In the genomic region with DNA sequence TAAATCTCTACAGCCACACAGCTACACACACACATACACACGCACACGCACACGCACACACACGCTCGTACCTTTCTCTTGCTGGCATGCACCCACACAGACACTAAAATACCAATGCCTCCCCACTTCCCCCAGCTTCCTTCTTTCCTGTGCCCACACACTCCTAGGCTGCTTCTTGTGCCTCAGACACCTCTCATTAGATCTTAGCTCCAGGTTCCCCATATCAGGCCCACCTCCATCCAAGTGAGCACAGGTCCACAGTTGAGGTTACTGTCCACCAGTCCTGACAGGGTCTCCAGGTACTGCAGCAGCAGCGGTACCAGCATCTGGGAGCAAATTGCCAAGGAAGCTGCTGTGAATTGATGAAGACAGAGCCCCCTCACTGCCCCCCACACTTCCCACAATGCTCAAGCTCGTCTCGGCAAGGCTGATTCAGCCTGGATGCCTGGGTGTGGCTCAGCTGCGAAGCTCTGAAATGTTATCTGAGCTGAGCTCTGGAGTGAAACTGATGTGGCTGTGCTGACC, we compare ENCODE assay signal across 13 mouse cellular contexts. TPM values are rescaled to one million over a fixed set of nuclear protein-coding genes. Genes with fewer than 3 reads are reported as not detected.
A peak's percentile ranks its signal among the peaks of the same experiment; 100 is the strongest.
DNase-seq lines count a peak whose midpoint lies in the region; ATAC-seq and TF ChIP-seq lines count a peak whose summit lies in the region.
"Had no signal": no experiment of that assay in that cellular context is flagged by ENCODE, and none has a peak within 500 bp of the region (broad histone marks: within the 10 kb centered on the region; RNA-seq: fewer than 3 reads in every experiment).

No protein-coding gene starts in this region.

- H3K9me3 ChIP-seq in hindbrain, embryonic 11.5 days (ENCODE audit: control insufficient read depth, low read length), result no peaks in the 10 kb centered on the region
- H3K9me3 ChIP-seq in hindbrain, embryonic 10.5 days, result no peaks in the 10 kb centered on the region
- H3K9me3 ChIP-seq: liver, embryonic 12.5 days; megakaryocyte, embryonic 14.5 days had no signal

- peaks cover 25% of the 10 kb centered on the region for H3K36me3 ChIP-seq in hindbrain, embryonic 11.5 days (ENCODE audit: control insufficient read depth, insufficient read depth, low read length)
- peaks cover 67% of the 10 kb centered on the region for H3K36me3 ChIP-seq in hindbrain, embryonic 10.5 days

- H3K4me2 ChIP-seq in hindbrain, embryonic 11.5 days (replicated peaks; ENCODE audit: low read depth, low read length), result peak overlapping the region; percentile 14; the same call in 1 of the 2 replicates
- H3K4me2 ChIP-seq: liver, embryonic 12.5 days had no signal

- peaks cover 18% of the 10 kb centered on the region for H3K4me1 ChIP-seq in hindbrain, embryonic 11.5 days (replicated peaks; ENCODE audit: control insufficient read depth, insufficient read depth, low read length)
- peaks cover 54% of the 10 kb centered on the region for H3K4me1 ChIP-seq in hindbrain, embryonic 10.5 days (replicated peaks)

- DNase-seq in hindbrain, embryonic 11.5 days (ENCODE audit: low spot score), result no peak
- DNase-seq in hindbrain, embryonic 10.5 days (ENCODE audit: low spot score), result no peak
- peak; percentile 34 for DNase-seq in testis, postnatal 10 days (ENCODE audit: low spot score)
- no peak for DNase-seq in testis, postnatal 14 days (ENCODE audit: low spot score)
- DNase-seq in left cerebral cortex, postnatal 25 days (ENCODE audit: low spot score in 2 of 2), result peak; percentile 73 to 93
- DNase-seq in retina, postnatal 1 day, result no peak
- no peak for DNase-seq in gastrocnemius, adult 2 months
- no peak for DNase-seq in gastrocnemius, postnatal 36 days
- DNase-seq: heart, adult 18-20 months; kidney, adult 9 months; thymus, postnatal 36 days had no signal

- H3K27ac ChIP-seq in hindbrain, embryonic 11.5 days (ENCODE audit: low read depth, low read length), result no peak overlapping the region
- H3K27ac ChIP-seq in hindbrain, embryonic 10.5 days, result no peak overlapping the region
- no peak overlapping the region for H3K27ac ChIP-seq in gastrocnemius, adult 2 months
- H3K27ac ChIP-seq: liver, embryonic 12.5 days had no signal

- intact Hi-C loops in left cerebral cortex, postnatal 25 days (cut with DNase I), result no loop called here
- intact Hi-C loops in gastrocnemius, adult 2 months (cut with DNase I), result no loop called here
- intact Hi-C loops in gastrocnemius, postnatal 36 days (cut with DNase I), result loop anchor here (10.0 kb wide), 1 partner anchor 203 kb away; no protein-coding TSS in a partner anchor

- H3K27me3 ChIP-seq in hindbrain, embryonic 11.5 days (ENCODE audit: control insufficient read depth, insufficient read depth, low read length), result no peaks in the 10 kb centered on the region
- H3K27me3 ChIP-seq in hindbrain, embryonic 10.5 days (ENCODE audit: insufficient read depth, poor library complexity, severe bottlenecking), result peaks cover 40% of the 10 kb centered on the region
- H3K27me3 ChIP-seq: liver, embryonic 12.5 days; megakaryocyte, embryonic 14.5 days had no signal

- no peak for TF ChIP-seq CTCF in gastrocnemius, adult 2 months (IDR thresholded peaks at IDR 0.05)

- ATAC-seq in hindbrain, embryonic 11.5 days (ENCODE audit: low FRiP score), result no peak
- ATAC-seq: liver, embryonic 12.5 days had no signal

- H3K9ac ChIP-seq in hindbrain, embryonic 11.5 days (ENCODE audit: low read depth, low read length), result peak overlapping the region; percentile 40; the same call in 1 of the 2 replicates
- H3K9ac ChIP-seq: liver, embryonic 12.5 days had no signal

- 83% methylated on average over 9 of the region's 9 CpGs for WGBS in hindbrain, embryonic 11.5 days
- WGBS in hindbrain, embryonic 10.5 days, result 82% methylated on average over 9 of the region's 9 CpGs

- 0 out of 2 replicates have a peak overlapping the region, but pooled peaks have one; percentile 6 for H3K4me3 ChIP-seq in hindbrain, embryonic 11.5 days (ENCODE audit: low read depth, low read length)
- H3K4me3 ChIP-seq in hindbrain, embryonic 10.5 days, result no peak overlapping the region
- no peak overlapping the region for H3K4me3 ChIP-seq in gastrocnemius, adult 2 months
- H3K4me3 ChIP-seq: liver, embryonic 12.5 days; megakaryocyte, embryonic 14.5 days had no signal

RNA-seq across cellular contexts. Expression of a gene that starts 3.5 kb away (rescaled TPM):
- polyA plus RNA-seq in hindbrain, embryonic 11.5 days (2014; fragmentation: Nextera tagmentation; extraction: Ambion mirVana), result 41.4 and 41.9 TPM in 2 replicates
- 40.1 and 79.4 TPM in 2 replicates for polyA plus RNA-seq in hindbrain, embryonic 10.5 days (2016; fragmentation: Nextera tagmentation; extraction: Ambion mirVana)
- total RNA-seq in left cerebral cortex, postnatal 25 days (2021), result 100 to 1,000 TPM; 190 to 213 TPM
- under 1 TPM; 0.31 to 0.47 TPM for total RNA-seq in gastrocnemius, adult 2 months (2021)
- 1 to 10 TPM in 1 of 2 experiments, under 1 TPM in 1; 0.49 to 1.0 TPM for total RNA-seq in gastrocnemius, postnatal 36 days (2021)

RNA-seq across cellular contexts. Expression of a gene that starts 20.6 kb away (rescaled TPM):
- polyA plus RNA-seq in hindbrain, embryonic 11.5 days (2014; fragmentation: Nextera tagmentation; extraction: Ambion mirVana), result 3.5 and 4.0 TPM in 2 replicates
- polyA plus RNA-seq in hindbrain, embryonic 10.5 days (2016; fragmentation: Nextera tagmentation; extraction: Ambion mirVana), result 4.1 and 5.3 TPM in 2 replicates
- total RNA-seq in left cerebral cortex, postnatal 25 days (2021), result 1 to 10 TPM; 5.1 to 6.4 TPM
- 1,000 to 10,000 TPM in 1 of 2 experiments, 100 to 1,000 TPM in 1; 867 to 2,532 TPM for total RNA-seq in gastrocnemius, adult 2 months (2021)
- total RNA-seq in gastrocnemius, postnatal 36 days (2021), result 1,000 to 10,000 TPM; 1,132 to 1,502 TPM

RNA-seq across cellular contexts. Expression of a gene that starts 20.7 kb away (rescaled TPM):
- polyA plus RNA-seq in hindbrain, embryonic 11.5 days (2014; fragmentation: Nextera tagmentation; extraction: Ambion mirVana), result 11.4 and 18.4 TPM in 2 replicates
- 13.8 and 15.1 TPM in 2 replicates for polyA plus RNA-seq in hindbrain, embryonic 10.5 days (2016; fragmentation: Nextera tagmentation; extraction: Ambion mirVana)
- total RNA-seq in left cerebral cortex, postnatal 25 days (2021), result 1 to 10 TPM; 5.2 to 5.5 TPM
- 1 to 10 TPM; 5.5 to 7.3 TPM for total RNA-seq in gastrocnemius, adult 2 months (2021)
- total RNA-seq in gastrocnemius, postnatal 36 days (2021), result 1 to 10 TPM; 3.3 to 8.2 TPM

RNA-seq across cellular contexts. Expression of a gene that starts 28.3 kb away (rescaled TPM):
- polyA plus RNA-seq in hindbrain, embryonic 11.5 days (2014; fragmentation: Nextera tagmentation; extraction: Ambion mirVana), result 44.7 and 48.3 TPM in 2 replicates
- polyA plus RNA-seq in hindbrain, embryonic 10.5 days (2016; fragmentation: Nextera tagmentation; extraction: Ambion mirVana), result 47.6 and 50.2 TPM in 2 replicates
- total RNA-seq in left cerebral cortex, postnatal 25 days (2021), result 10 to 100 TPM; 45.5 to 47.8 TPM
- total RNA-seq in gastrocnemius, adult 2 months (2021), result 10 to 100 TPM in 1 of 2 experiments, 1 to 10 TPM in 1; 9.2 to 10.5 TPM
- total RNA-seq in gastrocnemius, postnatal 36 days (2021), result 10 to 100 TPM in 1 of 2 experiments, 1 to 10 TPM in 1; 9.6 to 12.4 TPM

RNA-seq across cellular contexts. Expression of a gene that starts 31.7 kb away (rescaled TPM):
- 83.0 and 100.0 TPM in 2 replicates for polyA plus RNA-seq in hindbrain, embryonic 11.5 days (2014; fragmentation: Nextera tagmentation; extraction: Ambion mirVana)
- 96.0 and 106 TPM in 2 replicates for polyA plus RNA-seq in hindbrain, embryonic 10.5 days (2016; fragmentation: Nextera tagmentation; extraction: Ambion mirVana)
- 10 to 100 TPM; 57.2 to 69.2 TPM for total RNA-seq in left cerebral cortex, postnatal 25 days (2021)
- total RNA-seq in gastrocnemius, adult 2 months (2021), result 10 to 100 TPM; 53.8 to 62.5 TPM
- 10 to 100 TPM; 51.8 to 52.3 TPM for total RNA-seq in gastrocnemius, postnatal 36 days (2021)

Comparison
In these comparisons a context has a peak if more than half of its experiments do, and no peak if none do; other contexts are left out.
1. DNase-seq: peak in testis, postnatal 10 days (single experiment) and left cerebral cortex, postnatal 25 days (2 of 2); none in hindbrain, embryonic 11.5 days (single experiment), hindbrain, embryonic 10.5 days (single experiment), testis, postnatal 14 days (single experiment), retina, postnatal 1 day (single experiment), gastrocnemius, adult 2 months (single experiment) and gastrocnemius, postnatal 36 days (0 of 2).
2. RNA of a gene that starts 3.5 kb away (total RNA-seq): 190 to 213 TPM in left cerebral cortex, postnatal 25 days; 0.49 to 1.0 TPM in gastrocnemius, postnatal 36 days and 0.31 to 0.47 TPM in gastrocnemius, adult 2 months; every median in the first group is over 10 times any median in the second.
3. RNA of a gene that starts 20.6 kb away (total RNA-seq): 867 to 2,532 TPM in gastrocnemius, adult 2 months and 1,132 to 1,502 TPM in gastrocnemius, postnatal 36 days; 5.1 to 6.4 TPM in left cerebral cortex, postnatal 25 days; every median in the first group is over 100 times any median in the second.